Mouse (Mus musculus): Measurements from ENCODE around the gene Nceh1. TPM values are rescaled to one million over a fixed set of nuclear protein-coding genes. Genes with fewer than 3 reads are reported as not detected.
A peak's percentile ranks its signal among the peaks of the same experiment; 100 is the strongest.
"Not testable (repeated sequence)": the region's sequence is repeated elsewhere in the genome, so short reads cannot be mapped to it uniquely, and the experiment has no call there.

Gene Nceh1
- polyA plus RNA-seq, 1 experiment from 2014 or later = 14.3 TPM

- DNase-seq (ENCODE audit: low spot score) = no peak
Measured at GRCm38 (mm10) chr3:27283071-27283713, 100.4 kb downstream of the Nceh1 start.

- no peak for DNase-seq (ENCODE audit: low spot score)
Measured at GRCm38 (mm10) chr3:27283796-27284195, 101.0 kb downstream of the Nceh1 start.

GRCm38 (mm10) chr3:27284227-27284626, 101.5 kb downstream of the Nceh1 start:
- no peak for DNase-seq (ENCODE audit: low spot score)

- peak; percentile 12 for DNase-seq (ENCODE audit: low spot score)
Measured at GRCm38 (mm10) chr3:27285072-27285471, 102.3 kb downstream of the Nceh1 start.

GRCm38 (mm10) chr3:27288301-27288700, 105.5 kb downstream of the Nceh1 start:
- DNase-seq (ENCODE audit: low spot score) = no peak

- DNase-seq (ENCODE audit: low spot score) = no peak
Measured at GRCm38 (mm10) chr3:27288909-27289308, 106.1 kb downstream of the Nceh1 start.

GRCm38 (mm10) chr3:27290285-27290684, 107.5 kb downstream of the Nceh1 start:
- no peak for DNase-seq (ENCODE audit: low spot score)

- not testable (repeated sequence) for DNase-seq (ENCODE audit: low spot score)
Measured at GRCm38 (mm10) chr3:27290945-27291344, 108.2 kb downstream of the Nceh1 start.

- not testable (repeated sequence) for DNase-seq (ENCODE audit: low spot score)
Measured at GRCm38 (mm10) chr3:27291411-27291810, 108.6 kb downstream of the Nceh1 start.

- DNase-seq (ENCODE audit: low spot score) = no peak
Measured at GRCm38 (mm10) chr3:27293645-27294385, 111.0 kb downstream of the Nceh1 start.

- no peak for DNase-seq (ENCODE audit: low spot score)
Measured at GRCm38 (mm10) chr3:27300451-27300850, 117.7 kb downstream of the Nceh1 start.

GRCm38 (mm10) chr3:27302339-27303022, 119.7 kb downstream of the Nceh1 start:
- DNase-seq (ENCODE audit: low spot score) = no peak

- DNase-seq (ENCODE audit: low spot score) = no peak
Measured at GRCm38 (mm10) chr3:27306815-27307214, 124.0 kb downstream of the Nceh1 start.

GRCm38 (mm10) chr3:27310973-27311372, 128.2 kb downstream of the Nceh1 start:
- DNase-seq (ENCODE audit: low spot score) = no peak

GRCm38 (mm10) chr3:27311475-27311874, 128.7 kb downstream of the Nceh1 start:
- DNase-seq (ENCODE audit: low spot score) = no peak

- DNase-seq (ENCODE audit: low spot score) = peak; percentile 51
Measured at GRCm38 (mm10) chr3:27314506-27315164, 131.9 kb downstream of the Nceh1 start.

- DNase-seq (ENCODE audit: low spot score) = peak; percentile 81
Measured at GRCm38 (mm10) chr3:27316559-27317287, 134.0 kb downstream of the Nceh1 start, which contains the start of gene Tnfsf10. Tnfsf10 (plus strand) TSS chr3:27317028.

GRCm38 (mm10) chr3:27317288-27318024, 134.7 kb downstream of the Nceh1 start:
- peak; percentile 9 for DNase-seq (ENCODE audit: low spot score)

- DNase-seq (ENCODE audit: low spot score) = no peak
Measured at GRCm38 (mm10) chr3:27319650-27320049, 136.9 kb downstream of the Nceh1 start.

Data from thymus, postnatal 0 days (tissue).